ENCODE assay signal across 22 mouse cellular contexts in genomic region chr19:57052016-57052415, GRCm38 (mm10).
"Had no signal": no experiment of that assay in that cellular context is flagged by ENCODE, and none has a peak within 500 bp of the region (broad histone marks: within the 10 kb centered on the region; RNA-seq: fewer than 3 reads in every experiment).

No protein-coding gene starts in this region.

- DNase-seq: heart, postnatal 10 days; heart, postnatal 14 days; heart, postnatal 36 days; heart, postnatal 4 days; kidney, adult 11 months; kidney, adult 18-20 months; kidney, adult 2 months; kidney, adult 8-10 months; kidney, adult 9 months; kidney, postnatal 10 days; kidney, postnatal 14 days; kidney, postnatal 25 days; kidney, postnatal 36 days; kidney, postnatal 4 days; layer of hippocampus, adult 9-11 months; layer of hippocampus, postnatal 36 days had no signal

- ATAC-seq: hindbrain, embryonic 16.5 days; hindbrain, postnatal 0 days; inflammation-experienced regulatory T-cells, adult 6 months; intestine, embryonic 15.5 days; intestine, embryonic 16.5 days; intestine, postnatal 0 days had no signal
